Mouse (Mus musculus): ENCODE measurements at regions not wholly inside any gene's neighbourhood (a gene's known extent, or its start where the extent isn't known, plus 50 kb on each side); places are given as distances from the start of the nearest gene placed in this dataset.

GRCm38 (mm10) chr2:72857377-72857776, 122.9 kb downstream of the Sp3 start:
- H3K4me2 ChIP-seq (ENCODE audit: insufficient read depth, low read depth, poor library complexity, severe bottlenecking) = no peak overlapping the region
- dilution Hi-C loops (cut with MboI; ENCODE audit: extremely low pct_ligation_motif_present, extremely low pct_unique_long_range_greater_than_20kb, low sequenced_read_pairs) = no loop called here
- no peaks in the 10 kb centered on the region for H3K79me2 ChIP-seq (replicated peaks; ENCODE audit: control insufficient read depth, extremely low read depth, insufficient read depth, poor library complexity, severe bottlenecking)
- H3K36me3 ChIP-seq (replicated peaks in 1 of 2; ENCODE audit: control insufficient read depth in 1 of 2, insufficient read depth in 1 of 2, low read length in 1 of 2) = no peaks in the 10 kb centered on the region
- H3K9ac ChIP-seq (ENCODE audit: insufficient read depth, low read depth) = no peak overlapping the region
- in situ Hi-C loops (cut with MboI; ENCODE audit: low pct_ligation_motif_present, low pct_unique_long_range_greater_than_20kb, low sequenced_read_pairs) = no loop called here
- no peaks in the 10 kb centered on the region for H3K9me3 ChIP-seq (replicated peaks; ENCODE audit: low read length)
- no peak for DNase-seq (ENCODE audit: extremely low read depth)
- no peaks in the 10 kb centered on the region for H3K27me3 ChIP-seq (replicated peaks)
- H3K4me3 ChIP-seq (replicated peaks in 1 of 3; ENCODE audit: low read depth in 2 of 3, low read length in 2 of 3, poor library complexity in 1 of 3) = no peak overlapping the region
- no peak for TF ChIP-seq MXI1 (IDR thresholded peaks at IDR 0.05; ENCODE audit: low read depth, low read length)
- TF ChIP-seq TBP (conservative IDR thresholded peaks at IDR 0.05; ENCODE audit: low read depth, low read length) = no peak
- TF ChIP-seq CHD1 (IDR thresholded peaks at IDR 0.05; ENCODE audit: low read depth, low read length) = no peak
- TF ChIP-seq TCF12 (IDR thresholded peaks at IDR 0.05; ENCODE audit: low read depth, low read length) = no peak
- TF ChIP-seq KAT2A (IDR thresholded peaks at IDR 0.05; ENCODE audit: insufficient replicate concordance, low read length) = no peak
- no peak for TF ChIP-seq RCOR1 (conservative IDR thresholded peaks at IDR 0.05; ENCODE audit: low read depth, low read length)
- no peak for TF ChIP-seq CTCF (conservative IDR thresholded peaks at IDR 0.05 in 1 of 2, IDR thresholded peaks at IDR 0.05 in 1 of 2; ENCODE audit: low read depth in 2 of 2, low read length in 2 of 2)
- no peak for TF ChIP-seq JUND (conservative IDR thresholded peaks at IDR 0.05; ENCODE audit: low read depth, low read length)
- no peak for TF ChIP-seq MAX (IDR thresholded peaks at IDR 0.05; ENCODE audit: low read length)
- no peak for TF ChIP-seq GABPA (IDR thresholded peaks at IDR 0.05; ENCODE audit: insufficient replicate concordance, low read depth, low read length)
- TF ChIP-seq MAZ (IDR thresholded peaks at IDR 0.05; ENCODE audit: low read depth, low read length) = no peak
- no peak for TF ChIP-seq BHLHE40 (IDR thresholded peaks at IDR 0.05; ENCODE audit: low read depth, low read length)
- no peak for TF ChIP-seq PAX5 (IDR thresholded peaks at IDR 0.05; ENCODE audit: low read length)
- no peak for TF ChIP-seq ZKSCAN1 (IDR thresholded peaks at IDR 0.05; ENCODE audit: borderline replicate concordance, low read depth, low read length)
- TF ChIP-seq MYC (IDR thresholded peaks at IDR 0.05; ENCODE audit: low read depth, low read length) = no peak
- no peak for TF ChIP-seq ZC3H11A (IDR thresholded peaks at IDR 0.05; ENCODE audit: low read depth, low read length)
- no peak for TF ChIP-seq ZMIZ1 (IDR thresholded peaks at IDR 0.05; ENCODE audit: low read depth, low read length)
- TF ChIP-seq USF2 (conservative IDR thresholded peaks at IDR 0.05; ENCODE audit: low read depth, low read length) = no peak
- TF ChIP-seq SIN3A (IDR thresholded peaks at IDR 0.05; ENCODE audit: low read length) = no peak
- no peak for TF ChIP-seq MEF2A (IDR thresholded peaks at IDR 0.05; ENCODE audit: borderline replicate concordance, low read depth, low read length)
- H3K4me1 ChIP-seq (ENCODE audit: control insufficient read depth in 1 of 2, insufficient read depth in 2 of 2) = peaks cover 7 to 32% of the 10 kb centered on the region in 2 experiments
- H3K27ac ChIP-seq (ENCODE audit: insufficient read depth, low read depth) = no peak overlapping the region

DNA sequence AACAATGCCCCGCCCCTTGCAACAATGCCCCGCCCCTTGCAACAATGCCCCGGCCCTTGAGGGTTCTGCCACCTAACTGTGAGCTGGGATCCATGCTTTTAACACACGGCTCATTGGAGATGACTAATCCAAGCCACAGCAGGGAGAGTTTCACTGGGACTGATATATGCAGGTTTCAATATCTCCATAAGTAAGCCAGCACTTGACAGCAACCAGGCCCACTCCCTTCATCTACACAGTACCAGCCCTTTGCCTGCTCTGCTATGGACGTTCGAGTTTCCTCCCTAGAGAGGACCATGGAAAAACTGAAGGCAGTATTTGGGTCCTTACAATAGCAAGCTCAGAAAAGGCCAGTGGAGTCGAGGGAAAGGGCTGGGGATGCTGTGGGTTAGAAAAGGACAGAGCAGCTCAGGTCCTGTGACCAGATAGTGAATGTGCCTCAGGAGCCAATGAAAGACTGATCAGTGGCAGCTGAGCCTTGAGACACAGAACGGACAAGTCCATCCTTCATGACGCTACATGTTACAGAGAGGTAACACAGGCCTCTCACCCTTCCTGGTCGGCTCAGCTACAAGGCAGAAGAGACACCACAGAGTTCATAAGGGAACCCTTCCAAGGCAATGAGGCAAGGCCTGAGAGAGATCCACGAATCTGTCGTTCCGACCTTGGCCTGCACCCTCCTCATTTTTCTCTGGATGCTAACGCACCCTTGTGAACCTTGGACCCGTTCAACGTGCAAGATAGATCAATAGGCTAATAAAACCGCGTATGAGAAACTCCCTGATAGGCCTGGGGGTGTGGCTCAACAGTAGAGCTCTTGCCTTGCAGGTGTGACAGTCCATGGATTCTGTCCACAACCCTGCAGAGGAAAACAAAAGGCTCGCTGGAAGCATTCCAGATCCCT, 114.5 kb downstream of the Sp3 start:
- no peaks in the 10 kb centered on the region for H3K79me2 ChIP-seq (replicated peaks; ENCODE audit: control insufficient read depth, extremely low read depth, insufficient read depth, poor library complexity, severe bottlenecking)
- H3K9me3 ChIP-seq (replicated peaks; ENCODE audit: low read length) = peaks cover 5% of the 10 kb centered on the region
- H3K27ac ChIP-seq (ENCODE audit: insufficient read depth, low read depth) = no peak overlapping the region
- dilution Hi-C loops (cut with MboI; ENCODE audit: extremely low pct_ligation_motif_present, extremely low pct_unique_long_range_greater_than_20kb, low sequenced_read_pairs) (no loop called here), in situ Hi-C loops (cut with MboI; ENCODE audit: low pct_ligation_motif_present, low pct_unique_long_range_greater_than_20kb, low sequenced_read_pairs) (no loop called here)
- H3K4me3 ChIP-seq (replicated peaks in 1 of 3; ENCODE audit: low read depth in 2 of 3, low read length in 2 of 3, poor library complexity in 1 of 3) = no peak overlapping the region
- no peak overlapping the region for H3K9ac ChIP-seq (ENCODE audit: insufficient read depth, low read depth)
- no peaks in the 10 kb centered on the region for H3K27me3 ChIP-seq (replicated peaks)
- no peaks in the 10 kb centered on the region for H3K36me3 ChIP-seq (replicated peaks in 1 of 2; ENCODE audit: control insufficient read depth in 1 of 2, insufficient read depth in 1 of 2, low read length in 1 of 2)
- DNase-seq (ENCODE audit: extremely low read depth) = no peak
- no peak for TF ChIP-seq ELF1 (IDR thresholded peaks at IDR 0.05; ENCODE audit: low read depth, low read length)
- TF ChIP-seq CHD2 (IDR thresholded peaks at IDR 0.05; ENCODE audit: low read length) = no peak
- no peak for TF ChIP-seq ZKSCAN1 (IDR thresholded peaks at IDR 0.05; ENCODE audit: borderline replicate concordance, low read depth, low read length)
- no peak for TF ChIP-seq MAZ (IDR thresholded peaks at IDR 0.05; ENCODE audit: low read depth, low read length)
- no peak for TF ChIP-seq JUN (IDR thresholded peaks at IDR 0.05; ENCODE audit: insufficient read depth, low read depth, low read length)
- no peak for TF ChIP-seq USF2 (conservative IDR thresholded peaks at IDR 0.05; ENCODE audit: low read depth, low read length)
- TF ChIP-seq NELFE (IDR thresholded peaks at IDR 0.05; ENCODE audit: low read depth, low read length) = no peak
- no peak for TF ChIP-seq UBTF (IDR thresholded peaks at IDR 0.05; ENCODE audit: low read depth, low read length)
- no peak for TF ChIP-seq EP300 (IDR thresholded peaks at IDR 0.05; ENCODE audit: low read length)
- no peak for TF ChIP-seq ZNF384 (IDR thresholded peaks at IDR 0.05; ENCODE audit: low read depth, low read length)
- TF ChIP-seq ZMIZ1 (IDR thresholded peaks at IDR 0.05; ENCODE audit: low read depth, low read length) = no peak
- no peak for TF ChIP-seq ETS1 (conservative IDR thresholded peaks at IDR 0.05; ENCODE audit: low read depth, low read length)
- no peak for TF ChIP-seq MXI1 (IDR thresholded peaks at IDR 0.05; ENCODE audit: low read depth, low read length)
- TF ChIP-seq KAT2A (IDR thresholded peaks at IDR 0.05; ENCODE audit: insufficient replicate concordance, low read length) = no peak
- no peak for TF ChIP-seq MAFK (IDR thresholded peaks at IDR 0.05; ENCODE audit: insufficient replicate concordance, low read length)
- no peak for TF ChIP-seq E2F4 (IDR thresholded peaks at IDR 0.05; ENCODE audit: insufficient replicate concordance, low read depth, low read length)
- peaks cover 3 to 16% of the 10 kb centered on the region in 2 experiments for H3K4me1 ChIP-seq (ENCODE audit: control insufficient read depth in 1 of 2, insufficient read depth in 2 of 2)
- no peak overlapping the region for H3K4me2 ChIP-seq (ENCODE audit: insufficient read depth, low read depth, poor library complexity, severe bottlenecking)
